Mouse (Mus musculus): ENCODE data around the gene Syde2.

- TF ChIP-seq CTCF (IDR thresholded peaks at IDR 0.05; ENCODE audit: low read depth) (no peak), EP300 (IDR thresholded peaks at IDR 0.05; ENCODE audit: low read depth) (no peak)
Observed at GRCm38 (mm10) chr3:146024746-146025145, 37.1 kb downstream of the Syde2 start.
